Mouse (Mus musculus): ENCODE results near the gene Lipt1.

DNA sequence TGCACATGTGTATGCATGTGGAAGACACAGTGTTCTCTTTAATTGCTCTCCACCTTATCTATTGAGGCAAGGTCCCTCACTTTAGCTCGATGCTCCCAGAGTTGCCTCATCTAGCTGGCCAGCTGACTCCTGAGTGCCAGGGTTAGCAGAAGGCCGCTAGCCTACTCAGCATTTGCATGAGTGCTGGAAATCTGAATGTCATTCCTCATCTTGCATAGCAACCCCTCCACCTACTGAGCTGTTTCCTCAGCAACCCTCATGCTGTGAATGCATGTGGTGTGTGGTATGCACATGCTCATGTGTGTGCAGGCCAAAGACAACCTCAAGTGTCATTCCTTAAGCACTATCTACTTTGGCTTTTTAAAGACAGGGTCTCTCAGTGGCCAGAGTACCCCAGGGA lies 20.8 kb upstream of the Lipt1 start:
- no peak for TF ChIP-seq CTCF (conservative IDR thresholded peaks at IDR 0.05; ENCODE audit: insufficient read depth, insufficient read length, low read depth, low read length)
- no peak for TF ChIP-seq POLR2A (IDR thresholded peaks at IDR 0.05; ENCODE audit: low read depth, low read length)

All from kidney, adult 2 months (tissue).